Mouse (Mus musculus) 3134 (cell line): Measurements from ENCODE around the gene Tac2.
"Not testable (repeated sequence)": the region's sequence is repeated elsewhere in the genome, so short reads cannot be mapped to it uniquely, and the experiment has no call there.

ENCODE experiments used
- DNase-seq: peaks from one replicate; pipeline ENCODE4 v3.0.0-alpha.2; 2011; ENCODE audit warnings: low spot score; ENCODE audit not compliant: insufficient read length; ENCODE audit errors: extremely low read depth

The Tac2 gene

DNA sequence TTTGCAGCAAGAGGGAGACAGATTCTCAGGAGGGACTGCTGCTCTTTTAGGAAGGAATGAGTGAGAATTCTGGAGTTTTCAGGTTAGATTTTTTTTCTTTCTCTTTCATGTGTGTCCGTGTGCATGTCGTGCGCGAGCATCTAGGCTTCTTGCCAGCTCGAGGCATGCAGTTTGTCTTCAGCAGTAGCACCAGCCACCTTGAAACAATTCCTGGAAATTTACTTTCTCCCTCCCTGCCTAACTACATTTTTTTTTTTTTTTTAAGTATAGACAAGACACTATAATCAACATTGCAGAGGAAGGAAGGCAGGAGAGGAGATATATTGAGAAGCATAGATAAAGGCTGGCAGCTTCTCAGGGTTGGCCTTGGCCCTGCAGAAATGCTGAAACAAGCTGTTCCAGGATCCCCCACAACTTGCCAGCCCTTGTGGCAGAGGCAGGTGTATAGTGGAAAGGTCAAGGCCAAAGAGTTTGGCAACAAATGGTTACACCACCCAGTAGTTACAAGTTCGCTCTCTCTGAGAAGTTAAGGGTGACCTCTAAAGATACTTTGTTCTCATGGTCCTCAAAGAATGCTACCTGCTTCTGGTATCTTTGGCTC is 30.4 kb downstream of the Tac2 start:
- no peak for DNase-seq

DNA sequence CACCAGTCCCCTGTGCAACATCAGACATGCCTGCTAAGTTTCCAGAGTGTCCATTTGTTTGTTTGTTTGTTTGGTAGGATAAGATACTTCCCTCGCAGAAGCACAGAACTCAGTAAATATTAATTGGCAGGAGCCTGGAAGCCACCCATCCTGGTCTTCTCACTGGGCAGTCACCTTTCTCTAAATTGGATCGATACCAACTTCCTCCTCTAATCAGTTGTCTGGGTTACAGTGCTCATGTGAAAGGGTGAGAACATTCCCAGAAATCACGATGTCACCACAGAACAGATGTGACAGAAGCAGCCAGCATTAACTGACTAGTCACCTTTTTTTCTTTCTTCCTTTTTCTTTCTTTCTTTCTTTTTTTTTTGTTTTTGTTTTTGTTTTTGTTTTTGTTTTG is 31.0 kb downstream of the Tac2 start:
- DNase-seq: no peak

DNA sequence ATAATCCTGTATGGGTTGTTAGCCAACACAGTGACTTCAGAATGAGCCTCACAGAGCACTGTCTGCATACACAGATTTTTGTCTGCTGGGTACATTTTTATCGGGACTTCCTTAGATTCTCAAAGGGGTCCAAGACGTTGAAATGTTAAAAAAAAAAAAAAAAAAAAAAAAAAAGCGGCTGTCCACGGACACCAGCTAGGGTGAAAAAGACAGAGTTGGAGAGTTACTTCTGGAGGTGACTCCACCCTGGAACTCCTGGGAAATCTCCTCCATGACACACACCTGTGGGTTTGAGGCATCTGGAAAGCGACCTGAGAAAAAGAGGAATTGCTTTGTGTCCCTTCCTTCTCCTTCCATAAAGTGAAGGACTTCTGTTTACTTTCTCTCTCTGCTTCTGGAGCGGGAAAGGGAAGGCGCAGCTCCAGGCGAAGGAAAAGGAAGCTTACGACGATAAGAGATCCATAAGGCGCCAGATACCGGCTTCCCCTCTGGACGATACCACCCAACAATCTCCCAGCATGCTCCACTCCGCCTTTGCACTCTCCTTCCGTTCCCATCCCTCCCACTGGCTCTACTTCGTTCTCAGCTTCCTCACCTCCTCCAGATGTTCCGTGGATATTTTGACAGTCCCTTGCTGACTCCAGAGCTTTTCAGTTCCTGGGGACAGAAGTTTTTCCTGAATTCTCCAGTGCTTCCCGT is 31.6 kb downstream of the Tac2 start:
- no peak for DNase-seq

DNA sequence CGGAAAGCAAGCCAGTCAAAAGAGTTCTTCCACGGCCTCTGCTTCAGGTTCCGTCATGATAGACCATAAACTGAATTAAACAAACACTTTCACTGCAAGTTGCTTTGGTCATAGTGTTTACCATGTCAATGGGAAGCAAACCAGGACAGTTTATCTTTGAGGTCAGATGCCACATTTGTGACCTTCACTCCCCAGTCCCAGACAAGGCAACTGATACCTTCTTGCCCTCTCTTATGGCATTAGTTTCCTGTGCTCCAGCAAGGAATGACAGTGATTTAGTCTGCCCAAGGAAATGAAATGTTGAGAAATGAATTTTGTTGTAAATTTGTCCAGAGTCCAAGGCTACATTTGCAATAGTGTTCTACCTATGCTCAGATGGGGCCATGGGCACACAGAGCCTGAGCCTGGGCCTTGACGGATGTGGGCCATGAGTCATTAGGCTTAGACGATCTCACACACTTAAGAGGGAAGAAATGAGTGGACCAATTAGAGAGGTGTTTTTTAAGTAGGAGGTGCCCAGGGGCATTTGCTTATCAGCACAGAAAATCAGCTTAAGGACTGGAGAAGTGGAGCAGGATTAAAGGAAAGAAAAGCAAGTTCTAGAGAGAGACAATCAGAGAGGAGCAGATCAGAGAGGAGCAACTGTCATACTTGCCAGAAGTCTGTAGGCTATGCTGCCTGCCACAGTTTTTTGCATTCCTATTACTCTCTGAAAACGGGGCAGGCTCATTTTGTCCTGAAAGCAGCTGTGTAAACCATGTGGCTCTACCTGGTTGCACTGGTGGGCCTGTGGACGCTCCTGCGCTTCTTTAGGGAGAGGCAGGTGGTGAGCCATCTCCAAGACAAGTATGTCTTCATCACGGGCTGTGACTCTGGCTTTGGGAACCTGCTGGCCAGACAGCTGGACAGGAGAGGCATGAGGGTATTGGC is 35.2 kb downstream of the Tac2 start, which contains the start of the genes Rdh1 and Rdh16f1:
Gene Rdh1 (plus strand): TSS at position 541 of the 930 bp plus-strand sequence.
Gene Rdh16f1 (plus strand): TSS at position 607 of the 930 bp plus-strand sequence.
- DNase-seq: no peak

DNA sequence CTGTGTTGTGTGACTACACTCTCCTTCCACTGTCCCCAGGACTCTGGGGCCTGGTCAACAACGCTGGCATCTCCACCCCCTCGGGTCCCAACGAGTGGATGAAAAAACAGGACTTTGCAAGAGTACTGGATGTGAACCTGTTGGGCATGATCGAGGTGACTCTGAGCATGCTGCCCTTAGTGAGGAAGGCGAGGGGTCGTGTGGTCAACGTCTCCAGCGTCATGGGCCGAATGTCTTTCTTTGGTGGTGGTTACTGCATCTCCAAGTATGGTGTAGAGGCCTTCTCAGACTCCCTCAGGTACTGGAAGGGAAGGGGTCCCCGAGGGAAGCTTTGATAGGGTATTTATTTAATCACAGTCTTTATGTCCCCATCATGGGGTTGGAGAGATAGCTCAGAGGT is 38.6 kb downstream of the Tac2 start:
- not testable (repeated sequence) for DNase-seq

DNA sequence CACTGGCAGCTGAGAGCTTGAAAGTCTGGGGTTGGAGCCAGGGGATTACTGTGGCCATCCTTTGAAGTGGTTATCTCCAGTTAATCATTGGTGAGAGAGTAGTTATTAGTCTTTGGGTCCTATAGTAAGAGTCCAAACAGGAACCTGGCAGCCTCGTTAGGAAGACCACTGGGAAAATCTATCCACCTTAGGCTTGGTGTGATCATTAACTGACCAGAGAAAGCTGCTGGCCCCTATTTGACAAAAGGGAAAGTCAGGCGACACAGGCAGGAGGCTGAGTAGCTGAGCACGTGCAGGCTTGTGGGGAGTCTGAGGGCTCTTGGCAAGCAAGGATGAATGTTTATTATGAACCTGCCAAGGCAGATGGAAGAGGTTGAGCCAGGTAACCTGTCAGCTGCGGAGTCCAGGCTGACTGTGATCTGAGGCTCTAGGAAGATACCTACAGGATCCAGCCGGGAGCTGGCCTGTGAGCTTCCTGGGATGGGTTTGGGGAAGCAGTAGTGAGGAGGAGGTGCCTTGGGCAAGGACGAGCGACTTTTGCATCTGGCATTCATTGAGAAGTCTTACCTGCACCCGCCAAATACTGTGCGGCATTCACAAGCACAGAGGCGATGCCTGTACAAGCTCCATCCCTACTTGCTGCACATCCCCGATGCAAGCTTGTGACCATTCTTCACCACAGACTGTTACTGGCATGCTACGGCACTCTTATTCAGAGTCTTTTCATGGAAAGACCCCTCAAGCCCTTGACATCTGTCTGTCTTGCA is 39.8 kb downstream of the Tac2 start:
- DNase-seq: no peak

DNA sequence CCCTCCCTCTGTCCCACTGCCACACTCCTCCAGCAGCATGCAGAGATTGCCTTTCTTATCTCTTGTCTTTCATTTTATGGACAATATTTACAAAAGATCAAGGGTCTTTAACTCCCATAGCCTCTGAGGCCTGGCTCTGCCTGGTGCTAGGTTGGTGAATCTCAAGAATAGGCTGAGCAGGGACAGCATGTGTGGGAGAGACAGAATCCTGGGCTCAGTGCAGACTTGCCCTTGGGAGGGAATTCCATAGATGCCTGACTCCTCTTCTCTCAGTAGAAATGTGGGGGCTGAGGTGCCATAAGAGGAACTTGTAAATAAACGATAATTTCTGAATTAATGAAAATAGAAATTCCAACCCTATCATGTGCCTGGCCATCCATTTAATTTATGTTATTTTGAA is 42.3 kb downstream of the Tac2 start:
- no peak for DNase-seq

DNA sequence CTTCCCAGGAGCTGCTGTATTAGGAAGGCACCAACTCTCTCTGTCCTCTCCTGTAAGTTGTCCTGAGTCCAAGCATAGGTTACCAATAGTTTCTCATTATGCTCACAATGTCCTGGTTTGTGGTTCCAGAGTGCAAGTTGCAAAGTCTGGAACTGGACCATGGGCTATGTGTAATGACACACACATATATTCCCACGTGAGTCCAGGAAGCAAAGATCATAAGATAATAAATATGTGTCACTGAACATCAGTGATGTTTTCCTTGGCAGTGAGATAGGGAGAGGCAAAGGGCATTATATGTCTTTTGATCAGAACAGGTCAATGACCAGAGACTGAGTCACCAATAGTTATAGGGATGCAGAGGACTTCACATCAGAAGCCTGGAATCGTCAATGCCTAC is 51.7 kb downstream of the Tac2 start, which contains the start of gene Rdh9:
Gene Rdh9 (plus strand): TSS at position 376 of the 400 bp plus-strand sequence.
- DNase-seq: no peak
